Mouse (Mus musculus): ENCODE data around the gene Kpna7.
"Not testable (repeated sequence)": the region's sequence is repeated elsewhere in the genome, so short reads cannot be mapped to it uniquely, and the experiment has no call there.

Kpna7 gene

GRCm38 (mm10) chr5:145020712-145021111 is 63.1 kb downstream of the Kpna7 start:
- DNase-seq (ENCODE audit: low spot score in 2 of 2) = not testable (repeated sequence)

DNA sequence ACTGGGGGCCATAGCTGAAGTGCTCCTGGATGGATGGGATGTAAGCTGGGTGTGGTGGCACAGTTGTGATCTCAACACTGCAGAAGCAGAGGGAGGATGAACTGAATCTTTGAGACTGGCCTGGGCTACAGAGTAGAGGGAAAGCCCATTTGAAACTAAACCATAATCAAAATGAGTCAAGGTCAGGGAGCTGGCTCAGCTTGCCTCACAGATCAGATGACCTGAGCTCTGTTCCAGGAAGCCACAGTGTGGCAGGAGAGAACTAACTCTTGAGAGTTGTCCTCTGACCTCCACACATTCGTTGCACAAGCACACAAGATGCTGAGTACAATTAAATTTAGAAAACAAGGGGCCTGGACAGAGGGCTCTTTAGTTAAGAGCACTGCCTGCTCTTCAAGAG is 63.6 kb downstream of the Kpna7 start:
- not testable (repeated sequence) for DNase-seq (ENCODE audit: low spot score in 2 of 2)

DNA sequence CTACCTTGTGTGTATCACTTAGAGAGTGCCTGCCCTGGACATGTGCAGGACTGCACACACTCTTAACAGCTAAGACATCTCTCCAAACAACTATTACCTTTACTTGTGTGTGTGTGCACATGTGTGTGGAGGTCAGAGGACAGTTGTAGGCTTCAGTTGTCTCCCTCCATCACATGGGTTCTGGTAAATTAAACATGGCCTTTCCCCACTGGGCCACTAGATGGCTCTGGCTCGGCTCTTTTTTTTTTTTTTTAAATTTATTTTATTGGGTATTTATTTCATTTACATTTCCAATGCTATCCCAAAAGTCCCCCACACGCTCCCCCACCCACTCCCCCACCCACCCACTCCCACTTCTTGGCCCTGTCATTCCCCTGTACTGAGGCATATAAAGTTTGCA is 67.1 kb downstream of the Kpna7 start:
- DNase-seq (ENCODE audit: low spot score in 2 of 2) = not testable (repeated sequence)

DNA sequence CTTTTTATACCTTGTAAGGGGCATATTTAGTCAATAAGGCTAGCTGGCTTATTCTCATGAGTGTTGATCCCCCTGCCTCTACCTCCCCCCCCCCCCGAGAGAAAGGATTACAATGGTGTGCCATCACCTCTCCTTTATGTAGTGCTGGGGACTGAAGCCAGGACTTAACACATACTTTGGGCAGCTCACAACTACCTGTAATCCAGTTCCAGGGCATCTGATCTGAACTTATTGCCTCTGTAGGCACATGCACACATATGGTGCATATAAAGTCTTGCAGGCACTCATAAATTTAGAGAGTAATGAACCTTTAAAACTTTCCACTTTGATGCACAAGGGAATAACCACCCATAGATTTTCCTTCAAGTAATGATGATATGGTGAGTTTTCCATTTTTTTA is 69.6 kb downstream of the Kpna7 start:
- DNase-seq (ENCODE audit: low spot score in 2 of 2) = no peak

DNA sequence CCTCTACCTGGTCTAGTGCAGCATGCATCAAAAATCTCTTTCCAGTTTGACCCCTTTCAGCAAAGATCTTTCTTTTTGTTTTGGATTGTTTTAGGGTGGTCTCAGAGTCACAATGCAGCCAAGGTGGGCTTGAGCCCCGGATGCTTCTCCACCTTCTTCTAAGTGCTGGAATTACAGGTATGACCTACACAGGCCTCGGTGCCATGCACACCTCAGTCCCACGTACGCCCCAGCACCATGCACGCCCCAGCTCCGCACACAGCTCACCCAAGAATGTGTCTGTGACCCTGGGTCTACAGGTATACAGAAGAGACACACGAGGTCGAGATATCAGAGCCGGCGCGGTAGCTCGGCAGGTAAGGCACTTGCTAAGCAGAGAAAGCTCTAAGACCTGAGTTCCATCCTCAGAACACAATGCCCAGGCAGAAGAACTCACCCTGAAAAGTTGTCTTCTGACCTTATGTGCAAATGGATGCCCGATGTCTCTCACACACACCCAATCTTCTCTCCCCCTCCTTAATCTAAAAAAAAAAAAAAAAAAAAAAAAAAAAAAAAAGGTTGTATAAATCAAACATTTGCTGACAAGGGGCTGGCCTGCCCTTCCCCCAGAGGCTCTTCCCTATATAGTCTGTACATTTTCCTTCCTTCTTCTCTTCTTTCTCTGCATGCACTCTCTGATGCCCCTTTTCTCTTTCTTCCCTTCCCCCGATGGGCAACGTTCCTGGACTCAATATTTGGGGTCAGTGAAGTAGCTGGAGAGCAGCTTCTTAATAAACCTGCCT is 74.8 kb downstream of the Kpna7 start:
- no peak for DNase-seq (ENCODE audit: low spot score in 2 of 2)

DNA sequence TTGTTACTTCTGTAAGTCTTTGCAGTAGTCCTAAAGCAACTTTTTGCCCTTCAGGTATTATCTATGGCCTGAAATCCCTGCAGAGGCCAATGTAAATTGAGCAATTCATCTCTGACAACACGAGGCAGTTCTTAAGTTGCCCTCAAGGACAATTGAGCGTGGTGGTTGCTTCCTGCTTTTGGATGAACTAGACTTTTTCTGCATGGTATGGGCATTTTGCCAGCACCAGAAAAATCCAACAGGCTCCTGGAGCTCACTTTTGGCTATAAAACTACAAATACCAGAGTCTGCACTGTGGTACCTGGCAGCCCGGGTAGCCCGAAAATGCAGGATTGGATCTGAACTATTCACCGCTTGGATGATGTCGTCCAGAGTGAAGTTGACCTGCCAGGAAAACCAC is 78.2 kb downstream of the Kpna7 start:
- DNase-seq (ENCODE audit: low spot score in 2 of 2) = no peak

DNA sequence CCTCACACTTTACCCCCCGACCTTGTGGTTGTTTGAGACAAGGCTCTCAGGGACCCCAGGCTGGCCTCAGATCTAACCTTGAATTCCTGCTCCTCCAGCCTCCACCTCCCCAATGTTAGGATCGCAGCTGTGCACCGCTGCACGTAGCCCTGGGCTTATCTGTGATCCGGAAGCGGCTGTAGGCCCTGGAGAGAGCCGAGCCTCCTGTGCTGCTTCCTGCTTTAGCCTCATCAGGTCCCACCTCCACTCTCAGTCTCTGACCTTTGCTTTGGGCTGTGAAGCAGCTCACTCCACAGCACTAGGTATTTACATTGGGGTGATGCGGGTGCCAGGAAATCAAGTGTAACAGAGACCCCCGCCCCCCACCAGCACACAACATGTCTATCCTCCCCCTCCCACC is 79.3 kb downstream of the Kpna7 start:
- DNase-seq (ENCODE audit: low spot score in 2 of 2) = no peak

DNA sequence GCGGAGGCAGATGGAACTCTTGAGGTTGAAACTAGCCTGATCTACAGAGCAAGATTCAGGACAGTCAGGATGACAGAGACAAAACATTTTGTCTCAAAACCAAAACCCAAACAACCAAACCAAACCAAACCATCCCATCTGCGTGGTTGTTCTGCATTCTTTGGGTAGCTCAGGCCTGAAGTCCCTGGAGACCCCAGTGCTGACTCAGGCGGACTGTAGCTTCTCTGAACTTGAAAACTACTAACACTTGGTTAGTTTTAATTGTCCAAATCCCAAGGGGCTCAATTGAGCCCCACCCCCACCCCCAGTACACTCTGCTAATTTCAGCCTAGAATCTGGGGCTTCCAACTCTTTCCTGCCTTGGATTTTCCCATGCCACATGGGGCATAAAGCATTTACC is 80.5 kb downstream of the Kpna7 start:
- DNase-seq (ENCODE audit: low spot score in 2 of 2) = no peak

DNA sequence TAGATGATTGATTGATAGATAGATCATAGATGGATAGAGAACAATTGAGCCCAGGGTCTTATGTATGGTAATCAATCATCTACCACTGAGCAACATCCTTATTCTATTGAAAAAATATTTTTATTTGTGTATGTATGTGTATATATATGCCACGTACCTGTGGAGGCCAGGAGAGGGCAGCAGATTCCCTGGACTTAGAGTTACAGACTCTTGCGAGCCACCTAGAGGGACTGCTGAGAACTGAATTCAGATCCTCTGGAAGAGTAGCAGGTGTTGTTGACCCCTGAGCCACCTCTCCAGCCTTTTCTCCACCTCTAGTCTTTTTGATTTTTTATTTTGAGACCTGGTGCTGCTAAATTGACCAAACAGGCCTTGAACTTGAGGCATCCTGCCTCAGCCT is 85.3 kb downstream of the Kpna7 start:
- DNase-seq (ENCODE audit: low spot score in 2 of 2) = no peak

GRCm38 (mm10) chr5:144990481-144990880 is 93.3 kb downstream of the Kpna7 start:
- DNase-seq (ENCODE audit: low spot score in 2 of 2) = no peak

DNA sequence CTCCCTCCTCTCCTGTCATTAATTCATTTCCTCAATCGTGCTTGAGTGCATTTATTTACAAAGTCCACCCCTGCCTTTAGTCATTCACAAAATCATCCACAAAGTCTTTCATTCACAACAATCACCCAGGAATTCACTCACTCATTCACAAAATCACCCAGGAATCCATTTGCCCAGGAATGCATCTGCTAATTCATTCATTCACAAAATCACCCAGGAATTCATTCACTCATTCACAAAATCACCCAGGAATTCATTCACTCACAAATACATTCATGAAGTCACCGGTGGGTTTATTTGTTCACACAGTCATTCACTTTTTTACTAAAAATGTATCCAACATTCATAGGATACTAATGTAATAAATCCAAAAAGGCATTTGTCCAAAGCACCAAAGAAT is 93.8 kb downstream of the Kpna7 start:
- DNase-seq (ENCODE audit: low spot score in 2 of 2) = no peak

- no peak for DNase-seq (ENCODE audit: low spot score in 2 of 2)
Observed at GRCm38 (mm10) chr5:144989061-144989405, 94.8 kb downstream of the Kpna7 start.

DNA sequence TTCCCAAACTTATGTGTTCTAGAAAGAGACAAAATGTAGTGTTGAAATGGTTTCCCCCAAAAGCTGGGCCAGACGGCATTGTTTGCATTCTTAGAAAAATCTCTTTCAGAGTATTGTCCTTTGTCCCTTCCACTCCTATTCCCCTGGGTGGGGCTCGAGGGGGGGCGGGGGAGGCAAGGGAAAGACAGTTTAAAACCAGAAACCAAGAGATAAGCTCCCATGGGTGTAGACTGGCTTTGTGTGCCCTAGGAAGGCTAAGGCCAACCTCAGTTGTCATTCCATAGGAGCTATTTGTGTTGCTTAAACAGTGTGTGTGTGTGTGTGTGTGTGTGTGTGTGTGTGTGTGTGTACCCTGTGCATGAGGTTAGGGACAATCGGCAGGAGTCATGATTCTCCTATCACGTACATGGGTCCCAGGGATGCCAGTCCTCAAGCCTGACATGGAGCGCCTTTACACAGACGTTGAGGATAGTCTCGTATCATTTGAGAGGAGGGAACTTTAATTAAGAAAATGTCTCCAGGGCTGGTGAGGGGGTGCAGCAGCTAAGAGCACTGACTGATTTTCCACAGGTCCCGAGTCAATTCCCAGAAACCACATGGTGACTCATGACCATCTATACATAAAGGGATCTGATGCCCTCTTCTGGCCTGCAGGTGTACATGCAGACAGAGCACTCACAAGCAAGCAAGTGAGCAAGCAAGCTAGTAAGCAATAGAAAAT is 95.3 kb downstream of the Kpna7 start:
- DNase-seq (ENCODE audit: low spot score in 2 of 2) = peak; percentile 12 to 68

DNA sequence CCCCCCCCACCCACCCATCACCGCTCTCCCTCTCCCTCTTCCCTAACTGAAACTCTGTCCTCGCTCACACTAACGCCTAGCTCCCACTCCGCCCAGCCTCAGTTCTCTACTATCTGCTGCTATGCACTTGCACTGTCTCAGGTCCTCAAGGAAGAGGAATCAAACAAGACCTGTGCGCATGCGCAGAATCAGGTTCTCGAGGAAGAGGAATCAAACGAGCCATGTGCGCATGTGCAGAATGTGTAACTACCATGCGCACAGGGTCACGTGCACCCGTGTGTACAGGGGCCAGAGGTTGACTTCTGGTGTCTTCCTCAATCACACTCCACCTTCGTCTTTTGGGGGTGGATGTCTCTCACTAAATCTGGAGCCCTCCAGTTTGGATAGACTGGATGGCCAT is 96.3 kb downstream of the Kpna7 start:
- DNase-seq (ENCODE audit: low spot score in 2 of 2) = no peak

- DNase-seq (ENCODE audit: low spot score in 2 of 2) = no peak
Observed at GRCm38 (mm10) chr5:144984839-144985238, 99.0 kb downstream of the Kpna7 start.

DNA sequence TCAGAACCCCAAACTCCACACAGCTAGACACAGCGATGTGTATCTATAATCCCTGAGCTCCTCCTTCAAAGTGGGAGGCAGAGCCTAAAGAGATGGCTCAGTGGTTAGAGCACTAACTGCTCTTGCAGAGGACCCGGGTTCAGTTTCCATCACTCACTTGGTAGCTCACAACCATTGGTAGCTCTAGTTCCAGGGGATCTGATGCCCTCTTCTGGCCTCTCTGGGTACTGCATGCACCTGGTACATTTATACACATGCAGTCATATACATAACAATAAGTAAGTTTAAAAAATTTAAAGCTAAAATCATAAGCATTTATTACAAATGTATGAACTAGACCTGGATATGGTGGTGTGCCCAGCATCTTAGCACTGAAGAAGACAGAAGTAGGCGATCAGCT is 100.6 kb downstream of the Kpna7 start:
- no peak for DNase-seq (ENCODE audit: low spot score in 2 of 2)

- DNase-seq (ENCODE audit: low spot score in 2 of 2) = no peak
Observed at GRCm38 (mm10) chr5:144979110-144979509, 104.7 kb downstream of the Kpna7 start.

GRCm38 (mm10) chr5:144978533-144979107 is 105.2 kb downstream of the Kpna7 start:
- DNase-seq (ENCODE audit: low spot score in 2 of 2) = no peak

DNA sequence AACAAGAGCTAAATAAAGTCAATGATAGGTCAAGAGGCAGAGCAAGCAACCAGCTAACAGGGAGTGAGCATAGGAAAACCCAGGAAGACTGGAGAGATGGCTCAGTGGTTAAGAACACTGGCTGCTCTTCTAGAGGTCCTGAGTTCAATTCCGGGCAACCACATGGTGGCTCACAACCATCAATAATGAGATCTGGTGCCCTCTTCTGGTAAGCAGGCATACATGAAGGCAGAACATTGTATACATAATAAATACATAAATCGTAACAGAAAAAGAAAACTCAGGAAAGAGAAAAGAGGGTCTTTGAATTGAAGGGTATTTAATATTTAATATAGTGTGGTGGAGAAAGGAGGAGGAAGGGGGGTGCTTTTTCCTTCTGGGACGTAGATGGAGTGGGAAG is 112.6 kb downstream of the Kpna7 start:
- no peak for DNase-seq (ENCODE audit: low spot score in 2 of 2)

DNA sequence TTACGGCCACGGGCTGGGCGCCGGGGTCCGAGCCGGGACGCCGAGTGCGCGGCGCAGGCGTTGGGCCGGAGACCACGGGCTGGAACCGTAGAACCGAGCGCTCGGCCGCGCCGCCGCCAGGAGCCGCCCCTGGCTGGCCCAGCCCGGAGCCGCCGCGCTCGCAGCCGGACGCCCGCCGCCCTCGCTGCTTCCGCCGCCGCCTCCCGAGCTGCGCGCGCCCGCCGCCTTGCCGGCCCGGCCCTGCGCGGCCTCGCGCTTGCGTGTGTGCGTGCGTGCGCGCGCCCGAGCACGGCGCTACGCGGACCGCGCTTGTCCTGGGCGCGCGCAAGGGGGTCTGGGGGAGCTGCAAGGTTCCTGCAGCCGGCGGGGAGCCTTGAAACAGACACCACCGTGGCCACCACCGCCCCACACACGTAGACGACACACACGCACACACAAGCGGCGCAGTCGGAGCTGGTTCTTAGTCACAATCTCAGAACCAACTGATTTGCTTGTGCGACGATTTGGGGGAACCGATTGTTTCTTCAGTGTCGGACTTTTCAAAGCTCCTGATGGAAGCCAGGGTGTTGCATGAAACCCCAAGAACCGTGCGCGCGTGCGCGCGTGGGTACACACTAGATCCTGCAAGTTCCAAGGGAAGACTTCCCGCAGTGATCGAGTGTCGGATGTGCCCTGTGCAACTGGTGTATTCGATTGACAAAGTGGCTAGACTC is 118.0 kb downstream of the Kpna7 start, which contains the start of gene Smurf1:
Gene Smurf1 (minus strand): TSS at position 209 of the 713 bp plus-strand sequence.
- DNase-seq (ENCODE audit: low spot score in 2 of 2) = peak; percentile 80 to 84

- DNase-seq (ENCODE audit: low spot score in 2 of 2) = peak; percentile 70 to 76
Observed at GRCm38 (mm10) chr5:144964872-144965638, 118.8 kb downstream of the Kpna7 start.

DNA sequence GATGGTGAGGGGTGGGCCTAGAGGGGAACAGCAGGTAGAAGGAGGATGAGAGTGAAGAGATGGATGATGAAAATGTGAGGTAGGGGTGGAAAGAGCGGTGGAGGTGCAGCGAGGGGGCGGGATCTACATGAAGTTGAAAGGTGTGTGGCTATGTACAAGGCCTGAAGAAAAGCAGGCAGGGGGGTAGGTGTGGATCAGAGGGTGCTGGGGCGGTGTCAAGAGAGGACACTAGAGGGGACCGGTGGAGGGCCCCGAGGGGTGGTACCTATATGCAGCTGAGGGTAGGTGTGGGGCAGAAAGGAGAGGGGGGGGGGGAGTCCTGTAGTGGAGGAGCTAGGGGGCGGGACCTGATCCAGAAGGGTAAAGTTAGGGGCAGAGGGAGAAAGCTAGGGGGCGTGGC is 119.4 kb downstream of the Kpna7 start:
- no peak for DNase-seq (ENCODE audit: low spot score in 2 of 2)
